Mouse (Mus musculus) gonadal fat pad, adult 2 months (tissue): Measurements from ENCODE around the gene Tm9sf3. TPM values are rescaled to one million over a fixed set of nuclear protein-coding genes. Genes with fewer than 3 reads are reported as not detected.

Source experiments
- DNase-seq: peaks from one replicate; pipeline ENCODE4 v3.0.0-alpha.2; 2012; ENCODE audit warnings: low read depth
- polyA plus RNA-seq: library from polyadenylated mRNA; depleted of rRNA; stranded (reverse); fragments of >200 nt; gene quantifications from 2 replicates; pipeline ENCODE4 v1.2.3, GENCODE M21; 2012

The Tm9sf3 gene
- polyA plus RNA-seq, 1 experiment, result 80.5 TPM

DNA sequence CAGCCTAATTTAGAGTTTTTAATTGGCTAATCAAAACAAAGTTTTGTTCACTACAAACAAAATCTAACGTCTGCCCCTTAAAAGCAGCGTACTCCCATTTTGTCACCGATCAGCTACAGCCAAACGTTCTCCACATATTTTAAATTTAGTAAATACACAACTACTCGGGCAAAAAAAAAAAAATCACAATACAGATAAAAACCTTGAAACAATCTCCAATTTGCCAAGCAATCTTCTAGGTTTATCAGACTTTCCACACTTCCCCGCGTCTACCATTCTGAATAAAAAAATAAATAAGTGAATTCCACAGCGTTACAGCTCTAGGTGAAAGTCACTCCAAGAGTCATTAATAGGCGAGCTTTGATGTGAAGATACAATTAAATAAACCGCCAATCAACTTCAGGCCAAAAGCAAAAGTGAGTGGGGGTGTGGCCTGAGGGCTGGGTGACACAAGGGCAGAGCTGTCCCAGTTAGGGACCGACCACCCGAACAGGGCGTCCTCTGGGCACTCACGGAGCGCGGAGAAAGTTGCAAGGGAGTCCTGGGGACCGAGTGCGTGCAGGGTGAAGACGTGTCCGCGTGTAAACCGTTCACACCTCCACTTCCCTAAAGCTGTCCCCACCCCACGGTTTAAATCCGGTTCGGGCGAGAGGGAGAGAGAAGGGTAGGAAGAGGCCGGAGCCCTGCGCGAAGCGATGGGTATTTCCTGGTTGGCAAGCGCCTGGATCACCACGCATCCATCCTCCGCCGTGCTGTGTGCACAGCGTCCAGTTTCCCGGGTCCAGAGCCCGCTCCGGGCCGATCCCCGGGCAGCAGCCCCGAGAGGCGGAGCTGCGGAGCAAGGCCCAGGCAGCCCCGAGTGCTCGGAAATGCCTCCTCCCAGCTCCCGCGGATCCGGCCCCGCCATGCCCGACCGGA is 826 bp downstream of the Tm9sf3 start:
- DNase-seq, result no peak

DNA sequence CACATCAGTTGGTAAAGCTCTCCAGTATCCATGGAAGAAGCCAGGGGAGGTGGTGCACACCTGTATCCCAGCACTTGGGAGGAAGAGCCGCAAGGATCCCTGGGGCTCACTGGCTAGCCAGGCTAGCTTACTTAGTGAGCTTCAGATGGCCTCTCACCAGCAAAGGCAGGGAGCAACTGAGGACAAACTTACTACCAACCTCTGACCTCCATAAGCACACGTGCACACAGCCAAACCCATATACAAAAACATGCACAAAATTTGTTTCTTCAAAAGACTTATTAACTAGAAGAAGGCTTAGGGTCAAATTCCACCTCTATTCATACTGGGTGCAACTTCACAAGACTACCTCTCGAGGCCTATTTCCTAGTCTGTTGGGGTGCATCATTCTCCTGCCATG is 3.1 kb downstream of the Tm9sf3 start:
- DNase-seq, result no peak

- DNase-seq, result no peak
These were observed 4.5 kb downstream of the Tm9sf3 start for GRCm38 (mm10) chr19:41259256-41259655.

DNA sequence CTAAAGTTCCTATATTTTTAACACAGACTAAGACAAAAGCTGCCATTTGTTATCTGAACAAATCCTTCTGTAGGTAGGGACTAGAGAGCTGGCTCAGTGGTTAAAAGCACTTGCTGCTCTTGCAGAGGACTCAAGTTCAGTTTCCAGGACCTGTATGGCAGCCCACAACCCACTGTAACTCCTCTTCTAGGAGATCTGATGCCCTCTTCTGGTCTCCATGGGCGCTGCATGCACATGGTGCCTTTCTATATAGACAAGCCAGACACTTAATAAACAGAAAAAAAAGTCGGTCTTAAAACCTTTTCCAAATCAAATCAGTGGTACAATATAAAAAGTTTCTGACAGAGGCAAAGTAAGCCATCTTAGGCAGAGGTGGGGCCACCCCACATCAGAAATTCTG is 5.1 kb downstream of the Tm9sf3 start:
- DNase-seq, result no peak

GRCm38 (mm10) chr19:41254584-41254983 is 9.2 kb downstream of the Tm9sf3 start:
- no peak for DNase-seq

- no peak for DNase-seq
These were observed 14.8 kb downstream of the Tm9sf3 start for GRCm38 (mm10) chr19:41248968-41249367.

- no peak for DNase-seq
These were observed 15.5 kb downstream of the Tm9sf3 start for GRCm38 (mm10) chr19:41248271-41248670.

DNA sequence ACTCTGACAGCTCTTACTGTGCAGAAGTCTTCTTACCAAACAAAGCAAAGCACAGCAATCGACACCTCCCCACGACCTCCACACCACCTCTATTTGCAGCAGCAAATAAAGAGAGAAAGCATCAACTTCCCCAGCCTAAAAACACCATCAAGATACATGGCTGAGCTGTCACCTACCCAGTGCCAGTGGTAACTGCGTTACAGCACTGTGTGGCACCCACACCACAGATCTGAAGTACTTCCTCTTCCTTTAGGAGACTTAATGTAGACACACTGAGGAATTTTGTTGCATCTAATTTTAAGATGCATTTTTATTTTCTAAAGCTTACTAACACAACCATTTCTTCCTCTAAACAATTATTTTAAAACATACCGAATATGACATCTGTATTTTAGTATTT is 17.5 kb downstream of the Tm9sf3 start:
- no peak for DNase-seq

DNA sequence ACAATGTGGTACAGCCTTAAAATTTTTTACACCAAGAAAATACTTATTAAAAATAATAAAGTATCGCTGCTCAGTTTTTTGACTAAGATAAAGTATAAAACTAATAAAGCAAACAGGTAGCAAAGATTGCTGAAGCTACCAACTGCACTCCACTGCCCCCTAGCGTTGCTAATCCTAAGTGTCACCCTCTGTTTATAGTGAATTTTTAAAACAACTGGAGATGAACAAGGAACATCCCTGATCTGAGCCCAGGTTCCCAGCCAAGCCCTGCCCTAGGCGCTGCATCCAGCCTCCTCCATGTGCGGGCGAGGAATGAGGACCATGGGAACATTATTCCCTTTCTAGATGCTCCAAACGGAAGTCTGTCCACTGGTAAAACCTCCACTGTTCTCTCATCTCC is 19.2 kb downstream of the Tm9sf3 start:
- DNase-seq, result no peak

DNA sequence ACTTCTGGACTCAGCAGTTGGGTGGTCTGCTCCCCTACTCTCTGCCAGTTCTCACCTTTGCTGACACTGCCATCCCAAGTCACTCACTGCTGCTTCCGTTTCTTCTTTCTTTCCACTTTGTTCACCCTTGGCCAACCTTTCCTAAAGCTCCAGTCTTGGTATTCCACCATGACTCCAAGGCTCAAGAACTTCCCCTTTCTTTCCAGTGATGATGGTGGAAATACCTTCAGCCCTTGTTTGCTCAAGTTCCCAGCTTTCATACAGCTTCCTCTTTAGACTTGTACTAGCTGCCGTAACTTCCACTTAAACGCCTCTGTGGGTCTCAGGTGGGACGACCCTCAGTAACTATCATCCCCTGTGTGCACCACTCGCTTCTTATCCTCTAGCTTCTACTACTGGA is 21.8 kb downstream of the Tm9sf3 start:
- DNase-seq, result no peak

DNA sequence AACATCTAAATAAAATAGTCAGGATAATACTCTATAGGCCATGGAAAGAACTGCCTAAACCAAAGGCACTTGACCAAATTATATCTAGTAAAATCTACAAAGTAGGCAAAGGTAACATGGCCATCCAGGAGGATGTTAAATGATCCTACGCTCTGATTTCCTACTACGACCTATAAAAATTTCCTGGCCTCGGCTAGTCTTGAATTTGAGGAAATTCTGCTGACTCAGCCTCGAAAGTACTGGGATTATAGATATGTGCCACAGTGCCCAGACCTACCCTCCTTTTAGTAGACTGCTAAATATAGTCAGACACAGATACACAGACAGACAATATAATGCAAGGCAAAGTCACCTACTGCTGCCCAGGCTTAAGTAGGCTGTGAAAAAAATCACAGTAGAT is 30.1 kb downstream of the Tm9sf3 start:
- no peak for DNase-seq

- DNase-seq, result no peak
These were observed 55.5 kb downstream of the Tm9sf3 start for GRCm38 (mm10) chr19:41208326-41208725.

- DNase-seq, result no peak
These were observed 56.9 kb downstream of the Tm9sf3 start, which contains the start of gene Tll2 for GRCm38 (mm10) chr19:41206811-41207344. Gene Tll2, minus strand, starts transcription at chr19:41206835.

GRCm38 (mm10) chr19:41206041-41206810 is 57.6 kb downstream of the Tm9sf3 start:
- no peak for DNase-seq

- no peak for DNase-seq
These were observed 59.4 kb downstream of the Tm9sf3 start for GRCm38 (mm10) chr19:41204159-41205081.

GRCm38 (mm10) chr19:41197606-41198005 is 66.2 kb downstream of the Tm9sf3 start:
- no peak for DNase-seq

- no peak for DNase-seq
These were observed 70.4 kb downstream of the Tm9sf3 start for GRCm38 (mm10) chr19:41193379-41193778.

- no peak for DNase-seq
These were observed 70.8 kb downstream of the Tm9sf3 start for GRCm38 (mm10) chr19:41192953-41193352.

GRCm38 (mm10) chr19:41191724-41192123 is 72.1 kb downstream of the Tm9sf3 start:
- DNase-seq, result no peak

- no peak for DNase-seq
These were observed 72.8 kb downstream of the Tm9sf3 start for GRCm38 (mm10) chr19:41190876-41191434.

GRCm38 (mm10) chr19:41177331-41177730 is 86.5 kb downstream of the Tm9sf3 start:
- no peak for DNase-seq
